Mouse (Mus musculus) frontal cortex, postnatal 36 days (tissue): ENCODE measurements around the gene Ppip5k2.

Experiments
- DNase-seq, 2 experiments: peaks; one replicate each; pipeline ENCODE4 v3.0.0; 2022; ENCODE audit warnings: low spot score in 2 of 2

Ppip5k2 gene

GRCm38 (mm10) chr1:97754392-97754791 is 15.8 kb downstream of the Ppip5k2 start:
- DNase-seq: no peak

GRCm38 (mm10) chr1:97753216-97753615 is 17.0 kb downstream of the Ppip5k2 start:
- no peak for DNase-seq

DNA sequence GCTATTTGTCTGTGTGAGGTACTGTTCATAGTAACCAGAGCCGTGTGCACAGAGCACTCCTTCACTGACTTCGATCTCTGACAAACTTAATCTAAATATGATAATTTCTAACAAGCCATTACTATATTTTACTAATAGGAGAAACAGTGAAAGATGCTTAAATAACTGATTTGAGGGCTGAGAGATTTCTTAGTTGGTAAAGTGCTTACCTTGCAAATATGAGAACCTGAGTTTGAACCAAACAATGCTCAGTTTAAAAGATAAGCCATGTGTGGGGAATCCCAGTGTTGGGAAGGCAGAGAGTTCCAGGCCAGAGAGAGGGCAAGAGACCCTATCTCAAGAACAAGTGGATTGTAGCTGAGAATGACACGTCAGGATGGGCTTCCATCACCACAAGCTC is 22.0 kb downstream of the Ppip5k2 start:
- no peak for DNase-seq

DNA sequence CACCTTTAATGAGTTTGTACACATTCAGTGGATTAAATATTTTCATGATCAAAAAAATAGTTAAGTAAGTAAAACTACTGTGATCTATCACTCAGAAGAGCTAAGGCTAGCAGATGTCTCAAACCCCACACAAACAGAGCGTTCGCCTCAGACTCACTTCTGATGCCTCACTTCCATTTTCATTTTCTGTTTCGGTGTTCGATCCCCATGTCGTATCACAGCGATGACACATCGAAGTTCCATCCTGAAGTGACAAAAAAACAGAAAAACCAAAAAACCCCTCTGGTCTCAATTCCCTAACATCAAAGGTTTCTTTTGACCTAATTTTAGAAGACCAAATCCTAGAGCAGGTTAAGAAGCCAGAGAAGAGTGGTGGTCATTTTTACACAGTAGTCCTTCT is 23.9 kb downstream of the Ppip5k2 start:
- DNase-seq: no peak

GRCm38 (mm10) chr1:97745712-97746111 is 24.5 kb downstream of the Ppip5k2 start:
- DNase-seq: no peak

- no peak for DNase-seq
Observed at GRCm38 (mm10) chr1:97743063-97743462, 27.1 kb downstream of the Ppip5k2 start.

DNA sequence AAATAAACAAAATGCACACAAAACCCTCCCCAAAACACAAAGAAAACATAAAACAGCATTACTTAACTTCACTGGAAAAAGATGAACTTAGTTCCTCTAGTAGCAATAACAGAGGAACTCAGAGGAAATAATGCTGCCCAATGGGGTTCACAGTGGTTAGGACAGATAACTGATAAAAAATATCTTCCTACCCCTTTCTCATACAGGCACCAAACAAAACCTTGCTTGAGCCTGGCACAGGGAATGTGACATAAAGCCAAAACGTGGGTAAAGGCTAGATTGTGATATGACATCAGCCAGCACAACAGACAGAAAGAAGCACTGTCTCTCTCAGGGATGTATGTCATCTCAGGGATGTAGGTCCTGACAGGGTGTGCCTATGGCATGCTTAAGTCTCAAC is 40.9 kb downstream of the Ppip5k2 start:
- DNase-seq: no peak

GRCm38 (mm10) chr1:97726730-97727129 is 43.5 kb downstream of the Ppip5k2 start:
- DNase-seq: no peak

DNA sequence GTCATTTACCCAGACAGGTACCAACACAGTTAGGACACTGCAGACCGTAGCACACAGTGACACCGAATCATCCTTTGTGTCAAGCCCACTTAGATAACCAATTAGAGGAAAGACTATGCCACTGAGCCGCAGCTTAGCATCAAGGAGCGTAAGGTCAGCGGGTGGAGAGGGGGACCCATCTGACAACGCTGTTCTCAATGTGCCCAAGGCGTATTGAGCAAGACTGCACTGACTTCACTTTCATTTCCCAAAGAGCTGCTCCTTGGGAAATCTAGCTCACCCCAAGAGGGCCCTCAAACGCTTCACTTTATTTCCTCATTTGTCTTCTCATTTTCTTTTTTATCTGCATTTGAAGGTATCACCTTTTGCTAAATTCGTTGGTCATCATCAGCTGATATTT is 51.8 kb downstream of the Ppip5k2 start:
- no peak for DNase-seq

GRCm38 (mm10) chr1:97714334-97714868 is 55.8 kb downstream of the Ppip5k2 start:
- no peak for DNase-seq

- no peak for DNase-seq
Observed at GRCm38 (mm10) chr1:97710520-97710919, 59.7 kb downstream of the Ppip5k2 start.

- DNase-seq: no peak
Observed at GRCm38 (mm10) chr1:97705389-97705788, 64.8 kb downstream of the Ppip5k2 start.

GRCm38 (mm10) chr1:97704646-97705045 is 65.6 kb downstream of the Ppip5k2 start:
- DNase-seq: no peak

DNA sequence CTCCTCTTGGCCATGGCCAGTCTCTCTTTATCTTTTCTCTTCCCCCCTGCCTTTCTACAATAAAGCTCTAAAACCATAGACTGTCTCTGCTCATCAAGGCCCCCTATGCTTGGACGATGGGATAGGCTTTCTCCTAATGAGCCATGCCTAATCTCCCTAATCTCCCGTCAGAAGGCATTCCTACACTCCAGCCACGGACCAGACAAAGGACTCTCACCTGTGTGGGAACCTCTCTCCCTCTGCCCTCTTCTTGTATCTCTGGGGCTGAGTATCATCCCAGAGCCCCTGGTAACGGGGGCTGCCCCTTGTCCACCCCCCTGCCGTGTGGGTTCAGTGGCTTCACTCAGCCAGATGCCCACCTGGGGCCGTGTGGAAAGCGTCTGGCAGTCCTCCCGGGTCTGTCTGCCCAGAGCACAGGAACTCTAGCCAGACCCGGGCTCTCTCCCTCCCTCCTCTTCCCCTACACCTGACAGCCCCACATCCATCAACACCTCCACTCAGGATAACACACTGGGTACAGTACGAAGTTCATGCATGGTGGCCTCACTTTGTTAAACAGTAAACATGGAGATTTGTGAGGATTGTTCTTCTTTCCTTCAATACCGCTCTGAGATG is 71.1 kb downstream of the Ppip5k2 start:
- no peak for DNase-seq

GRCm38 (mm10) chr1:97697273-97697672 is 72.9 kb downstream of the Ppip5k2 start:
- no peak for DNase-seq

GRCm38 (mm10) chr1:97693825-97694224 is 76.4 kb downstream of the Ppip5k2 start:
- no peak for DNase-seq

- DNase-seq: peak; percentile 13 to 50
Observed at GRCm38 (mm10) chr1:97688756-97689155, 81.5 kb downstream of the Ppip5k2 start.

DNA sequence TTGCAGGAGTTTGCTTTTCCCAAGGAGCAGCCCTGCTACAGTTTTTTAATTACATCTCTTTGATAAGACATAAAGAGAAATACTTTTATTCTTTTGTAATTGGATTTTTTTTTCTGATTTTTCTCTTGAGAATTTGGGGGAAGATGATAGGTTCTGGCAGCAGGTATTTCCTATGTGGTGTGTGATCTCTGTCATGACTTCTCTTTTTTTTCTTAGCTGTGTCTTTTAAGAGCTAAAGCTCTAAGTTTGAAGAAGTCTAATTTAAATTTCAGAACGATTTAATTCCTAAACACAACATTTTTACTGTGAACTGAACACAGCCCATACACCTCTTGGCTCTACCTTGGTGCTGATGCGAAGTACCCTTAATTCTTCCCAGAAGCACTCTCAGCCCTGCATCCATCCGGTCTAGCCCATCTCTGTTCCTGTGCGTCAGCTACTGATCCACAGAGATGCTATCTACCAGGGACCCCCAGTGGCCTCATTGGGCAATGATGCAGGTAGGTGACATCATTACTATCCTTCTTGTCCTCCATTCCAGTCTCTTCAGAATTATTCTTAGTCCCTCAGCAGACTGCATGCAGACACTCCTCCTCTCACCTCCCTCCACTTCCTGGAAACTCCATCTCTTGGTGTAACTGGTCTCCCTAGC is 93.6 kb downstream of the Ppip5k2 start:
- DNase-seq: no peak

DNA sequence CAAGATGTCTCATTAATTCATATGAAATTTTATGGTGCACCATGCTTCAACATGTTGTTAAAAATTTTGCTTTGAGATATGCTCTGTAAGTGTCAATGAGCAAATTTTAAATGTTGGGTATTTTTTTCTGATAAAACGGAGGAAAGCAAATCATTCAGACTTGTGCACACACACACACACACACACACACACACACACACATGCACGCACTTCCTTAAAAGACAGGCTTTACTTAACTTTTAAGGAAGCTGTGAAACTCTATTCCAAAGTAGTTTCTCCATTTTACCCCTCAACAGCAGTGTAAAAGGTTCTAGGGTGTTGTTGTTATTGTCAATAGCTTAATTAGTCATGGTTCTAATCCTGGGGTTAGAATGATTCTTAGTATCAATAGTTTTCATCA is 94.1 kb downstream of the Ppip5k2 start:
- DNase-seq: no peak

GRCm38 (mm10) chr1:97672849-97673248 is 97.4 kb downstream of the Ppip5k2 start:
- no peak for DNase-seq

GRCm38 (mm10) chr1:97667288-97667687 is 102.9 kb downstream of the Ppip5k2 start:
- no peak for DNase-seq

GRCm38 (mm10) chr1:97662324-97662723 is 107.9 kb downstream of the Ppip5k2 start:
- DNase-seq: no peak
